24 mouse cellular contexts compared by ENCODE assay signal in genomic region chr6:15101548-15101947, GRCm38 (mm10).
"Had no signal": no experiment of that assay in that cellular context is flagged by ENCODE, and none has a peak within 500 bp of the region (broad histone marks: within the 10 kb centered on the region; RNA-seq: fewer than 3 reads in every experiment).

No protein-coding gene starts in this region.

- H3K27ac ChIP-seq: heart, embryonic 10.5 days; hindbrain, embryonic 13.5 days; hindbrain, embryonic 15.5 days; hindbrain, postnatal 0 days; kidney, embryonic 15.5 days; kidney, postnatal 0 days; limb, embryonic 13.5 days; limb, embryonic 15.5 days; liver, embryonic 12.5 days; liver, embryonic 14.5 days had no signal

- DNase-seq: gastrocnemius, postnatal 10 days; gastrocnemius, postnatal 25 days; heart, adult 18-20 months; heart, postnatal 10 days; kidney, adult 11 months; kidney, adult 2 months; kidney, adult 9 months; kidney, postnatal 14 days; kidney, postnatal 36 days; layer of hippocampus, adult 9-11 months; layer of hippocampus, postnatal 36 days; left cerebral cortex, postnatal 4 days had no signal

- H3K4me3 ChIP-seq: heart, embryonic 10.5 days; heart, embryonic 12.5 days; hindbrain, embryonic 13.5 days; hindbrain, embryonic 15.5 days; kidney, embryonic 15.5 days; limb, embryonic 13.5 days; limb, embryonic 15.5 days; liver, embryonic 12.5 days had no signal

- H3K9me3 ChIP-seq: heart, embryonic 10.5 days; heart, embryonic 12.5 days; hindbrain, embryonic 13.5 days; hindbrain, embryonic 15.5 days; kidney, embryonic 15.5 days; limb, embryonic 13.5 days; limb, embryonic 15.5 days; liver, embryonic 12.5 days had no signal

- ATAC-seq: hindbrain, postnatal 0 days; intestine, embryonic 16.5 days; liver, embryonic 12.5 days had no signal

- H3K36me3 ChIP-seq: heart, embryonic 10.5 days; heart, embryonic 12.5 days; hindbrain, embryonic 13.5 days; hindbrain, embryonic 15.5 days; kidney, embryonic 15.5 days; limb, embryonic 13.5 days; limb, embryonic 15.5 days; liver, embryonic 12.5 days had no signal

- H3K4me2 ChIP-seq: heart, embryonic 12.5 days; hindbrain, embryonic 13.5 days; hindbrain, embryonic 15.5 days; kidney, embryonic 15.5 days; limb, embryonic 13.5 days; limb, embryonic 15.5 days; liver, embryonic 12.5 days had no signal

- H3K27me3 ChIP-seq: heart, embryonic 12.5 days; hindbrain, embryonic 13.5 days; hindbrain, embryonic 15.5 days; kidney, embryonic 15.5 days; limb, embryonic 13.5 days; limb, embryonic 15.5 days; liver, embryonic 12.5 days had no signal

- H3K9ac ChIP-seq: heart, embryonic 12.5 days; hindbrain, embryonic 13.5 days; hindbrain, embryonic 15.5 days; kidney, embryonic 15.5 days; limb, embryonic 13.5 days; limb, embryonic 15.5 days; liver, embryonic 12.5 days; liver, embryonic 14.5 days had no signal

- H3K4me1 ChIP-seq: heart, embryonic 10.5 days; heart, embryonic 12.5 days; hindbrain, embryonic 13.5 days; hindbrain, embryonic 15.5 days; kidney, embryonic 15.5 days; limb, embryonic 13.5 days; limb, embryonic 15.5 days; liver, embryonic 12.5 days had no signal
